10 mouse cellular contexts compared by ENCODE assay signal in genomic region chr15:82344971-82345370, GRCm38 (mm10). TPM values are rescaled to one million over a fixed set of nuclear protein-coding genes. Genes with fewer than 3 reads are reported as not detected.
DNase-seq lines count a peak whose midpoint lies in the region; ATAC-seq and TF ChIP-seq lines count a peak whose summit lies in the region.
"Had no signal": no experiment of that assay in that cellular context is flagged by ENCODE, and none has a peak within 500 bp of the region (broad histone marks: within the 10 kb centered on the region; RNA-seq: fewer than 3 reads in every experiment).

No protein-coding gene starts in this region.

- H3K4me2 ChIP-seq in midbrain, embryonic 16.5 days (ENCODE audit: low read length) = no peak overlapping the region
- no peak overlapping the region for H3K4me2 ChIP-seq in limb, embryonic 15.5 days
- no peak overlapping the region for H3K4me2 ChIP-seq in stomach, postnatal 0 days (replicated peaks; ENCODE audit: low read depth)

- H3K9ac ChIP-seq in midbrain, embryonic 16.5 days (ENCODE audit: low read depth, low read length) = no peak overlapping the region
- no peak overlapping the region for H3K9ac ChIP-seq in limb, embryonic 15.5 days
- no peak overlapping the region for H3K9ac ChIP-seq in stomach, postnatal 0 days (ENCODE audit: low read length)
- H3K9ac ChIP-seq: forebrain, postnatal 0 days; hindbrain, embryonic 12.5 days had no signal

- WGBS in heart, embryonic 10.5 days = 79% methylated on average over 6 of the region's 6 CpGs
- 89% methylated on average over 6 of the region's 6 CpGs for WGBS in midbrain, embryonic 10.5 days
- WGBS in midbrain, embryonic 16.5 days = 90% methylated on average over 6 of the region's 6 CpGs
- WGBS in limb, embryonic 15.5 days = 91% methylated on average over 6 of the region's 6 CpGs
- WGBS in stomach, postnatal 0 days = 76% methylated on average over 6 of the region's 6 CpGs

- H3K4me3 ChIP-seq in heart, embryonic 10.5 days = no peak overlapping the region
- H3K4me3 ChIP-seq in midbrain, embryonic 10.5 days = no peak overlapping the region
- no peak overlapping the region for H3K4me3 ChIP-seq in midbrain, embryonic 16.5 days (ENCODE audit: low read depth, low read length)
- no peak overlapping the region for H3K4me3 ChIP-seq in limb, embryonic 15.5 days
- H3K4me3 ChIP-seq in stomach, postnatal 0 days (ENCODE audit: low read depth, low read length) = no peak overlapping the region

- H3K36me3 ChIP-seq in heart, embryonic 10.5 days = peaks cover 30% of the 10 kb centered on the region
- peaks cover 28% of the 10 kb centered on the region for H3K36me3 ChIP-seq in midbrain, embryonic 10.5 days
- peaks cover 10% of the 10 kb centered on the region for H3K36me3 ChIP-seq in midbrain, embryonic 16.5 days (ENCODE audit: control insufficient read depth, insufficient read depth, low read length)
- peaks cover 33% of the 10 kb centered on the region for H3K36me3 ChIP-seq in limb, embryonic 15.5 days
- H3K36me3 ChIP-seq in stomach, postnatal 0 days (ENCODE audit: control insufficient read depth, insufficient read depth, low read length) = peaks cover 13% of the 10 kb centered on the region

- H3K4me1 ChIP-seq in heart, embryonic 10.5 days = peaks cover 41% of the 10 kb centered on the region
- H3K4me1 ChIP-seq in midbrain, embryonic 10.5 days = peaks cover 42% of the 10 kb centered on the region
- H3K4me1 ChIP-seq in midbrain, embryonic 16.5 days (ENCODE audit: control insufficient read depth, insufficient read depth, low read length) = peaks cover 12% of the 10 kb centered on the region
- H3K4me1 ChIP-seq in limb, embryonic 15.5 days = peaks cover 44% of the 10 kb centered on the region
- H3K4me1 ChIP-seq in stomach, postnatal 0 days (replicated peaks; ENCODE audit: control insufficient read depth, insufficient read depth) = peaks cover 11% of the 10 kb centered on the region

- peak; percentile 70 for DNase-seq in heart, embryonic 10.5 days (ENCODE audit: low spot score)
- no peak for DNase-seq in heart, adult 8-10 months (ENCODE audit: low spot score)
- DNase-seq in midbrain, embryonic 10.5 days (ENCODE audit: low spot score) = no peak
- no peak for DNase-seq in stomach, postnatal 0 days (ENCODE audit: low spot score)
- DNase-seq in layer of hippocampus, adult 18-20 months (ENCODE audit: low spot score in 2 of 2) = no peak
- DNase-seq: forebrain, postnatal 0 days had no signal

- ATAC-seq in midbrain, embryonic 16.5 days = no peak
- ATAC-seq in limb, embryonic 15.5 days (ENCODE audit: insufficient number of reproducible peaks, low FRiP score, low TSS enrichment, low read depth) = no peak
- ATAC-seq in stomach, postnatal 0 days (ENCODE audit: low FRiP score, low TSS enrichment) = no peak
- no peak for ATAC-seq in activated CD4-positive, CD25-positive, alpha-beta regulatory T cell, adult 4 months

- H3K27ac ChIP-seq in heart, embryonic 10.5 days = peak overlapping the region; percentile 9; the same call in 1 of the 2 replicates
- H3K27ac ChIP-seq in midbrain, embryonic 10.5 days (replicated peaks) = 0 out of 2 replicates have a peak overlapping the region, but pooled peaks have one; percentile 42
- no peak overlapping the region for H3K27ac ChIP-seq in midbrain, embryonic 16.5 days (ENCODE audit: low read length)
- H3K27ac ChIP-seq in limb, embryonic 15.5 days = peak overlapping the region; percentile 55; the same call in 1 of the 2 replicates
- 0 out of 2 replicates have a peak overlapping the region, but pooled peaks have one; percentile 53 for H3K27ac ChIP-seq in stomach, postnatal 0 days (replicated peaks)
- H3K27ac ChIP-seq: hindbrain, embryonic 12.5 days had no signal

- peaks cover 6% of the 10 kb centered on the region for H3K27me3 ChIP-seq in heart, embryonic 10.5 days (ENCODE audit: insufficient read depth, poor library complexity, severe bottlenecking)
- peaks cover 24% of the 10 kb centered on the region for H3K27me3 ChIP-seq in midbrain, embryonic 10.5 days (ENCODE audit: low read depth, poor library complexity, severe bottlenecking)
- H3K27me3 ChIP-seq in midbrain, embryonic 16.5 days (ENCODE audit: control insufficient read depth, insufficient read depth, low read depth, low read length) = peaks cover 7% of the 10 kb centered on the region
- H3K27me3 ChIP-seq in limb, embryonic 15.5 days = no peaks in the 10 kb centered on the region
- H3K27me3 ChIP-seq in stomach, postnatal 0 days (ENCODE audit: control insufficient read depth, insufficient read depth, low read length) = no peaks in the 10 kb centered on the region

- H3K9me3 ChIP-seq in heart, embryonic 10.5 days = no peaks in the 10 kb centered on the region
- no peaks in the 10 kb centered on the region for H3K9me3 ChIP-seq in midbrain, embryonic 10.5 days (replicated peaks)
- no peaks in the 10 kb centered on the region for H3K9me3 ChIP-seq in midbrain, embryonic 16.5 days (replicated peaks; ENCODE audit: control insufficient read depth, low read length, poor library complexity, severe bottlenecking)
- H3K9me3 ChIP-seq in limb, embryonic 15.5 days = no peaks in the 10 kb centered on the region
- no peaks in the 10 kb centered on the region for H3K9me3 ChIP-seq in stomach, postnatal 0 days (ENCODE audit: control insufficient read depth, low read length)
- H3K9me3 ChIP-seq: hindbrain, embryonic 12.5 days had no signal

- no peak for TF ChIP-seq EP300 in stomach, postnatal 0 days (optimal IDR thresholded peaks at IDR 0.05)

- TF ChIP-seq CTCF in stomach, postnatal 0 days (IDR thresholded peaks at IDR 0.05; ENCODE audit: low read depth) = no peak

RNA-seq across cellular contexts. Expression of gene Smdt1, which starts 6.2 kb away (rescaled TPM):
- polyA plus RNA-seq in heart, embryonic 10.5 days (2016; fragmentation: Nextera tagmentation; extraction: Ambion mirVana) = 294 and 304 TPM in 2 replicates
- 100 to 1,000 TPM; 190 to 214 (median 204) TPM for total RNA-seq in heart, adult 8-10 months (2022)
- polyA plus RNA-seq in midbrain, embryonic 10.5 days (2016; fragmentation: Nextera tagmentation; extraction: Ambion mirVana) = 253 and 265 TPM in 2 replicates
- 300 and 320 TPM in 2 replicates for polyA plus RNA-seq in midbrain, embryonic 16.5 days (2015; fragmentation: Nextera tagmentation; extraction: Ambion mirVana)
- 262 and 273 TPM in 2 replicates for polyA plus RNA-seq in limb, embryonic 15.5 days (2015; fragmentation: Nextera tagmentation; extraction: Ambion mirVana)
- polyA plus RNA-seq in stomach, postnatal 0 days (2015; fragmentation: Nextera tagmentation; extraction: Ambion mirVana) = 286 and 296 TPM in 2 replicates
- 100 to 1,000 TPM; 132 to 140 TPM for polyA plus RNA-seq in activated CD4-positive, CD25-positive, alpha-beta regulatory T cell, adult 4 months (2017; shearing (Covaris generic))
- 100 to 1,000 TPM; 149 to 152 TPM for total RNA-seq in layer of hippocampus, adult 18-20 months (2021)

RNA-seq across cellular contexts. Expression of gene Pheta2, which starts 6.2 kb away (rescaled TPM):
- polyA plus RNA-seq in heart, embryonic 10.5 days (2016; fragmentation: Nextera tagmentation; extraction: Ambion mirVana) = 11.1 and 12.0 TPM in 2 replicates
- under 1 TPM; 0.44 to 0.57 (median 0.48) TPM for total RNA-seq in heart, adult 8-10 months (2022)
- 4.2 and 5.4 TPM in 2 replicates for polyA plus RNA-seq in midbrain, embryonic 10.5 days (2016; fragmentation: Nextera tagmentation; extraction: Ambion mirVana)
- polyA plus RNA-seq in midbrain, embryonic 16.5 days (2015; fragmentation: Nextera tagmentation; extraction: Ambion mirVana) = 1.1 and 1.5 TPM in 2 replicates
- 22.9 and 25.0 TPM in 2 replicates for polyA plus RNA-seq in limb, embryonic 15.5 days (2015; fragmentation: Nextera tagmentation; extraction: Ambion mirVana)
- polyA plus RNA-seq in stomach, postnatal 0 days (2015; fragmentation: Nextera tagmentation; extraction: Ambion mirVana) = 6.2 and 6.3 TPM in 2 replicates
- 1 to 10 TPM; 5.3 to 5.8 TPM for polyA plus RNA-seq in activated CD4-positive, CD25-positive, alpha-beta regulatory T cell, adult 4 months (2017; shearing (Covaris generic))
- total RNA-seq in layer of hippocampus, adult 18-20 months (2021) = under 1 TPM; 0.25 to 0.52 TPM

RNA-seq across cellular contexts. Expression of gene Naga, which starts 6.2 kb away (rescaled TPM):
- polyA plus RNA-seq in heart, embryonic 10.5 days (2016; fragmentation: Nextera tagmentation; extraction: Ambion mirVana) = 28.4 and 32.3 TPM in 2 replicates
- total RNA-seq in heart, adult 8-10 months (2022) = 10 to 100 TPM; 27.1 to 32.1 (median 29.9) TPM
- 22.4 and 27.2 TPM in 2 replicates for polyA plus RNA-seq in midbrain, embryonic 10.5 days (2016; fragmentation: Nextera tagmentation; extraction: Ambion mirVana)
- 23.8 and 28.0 TPM in 2 replicates for polyA plus RNA-seq in midbrain, embryonic 16.5 days (2015; fragmentation: Nextera tagmentation; extraction: Ambion mirVana)
- 56.6 and 62.5 TPM in 2 replicates for polyA plus RNA-seq in limb, embryonic 15.5 days (2015; fragmentation: Nextera tagmentation; extraction: Ambion mirVana)
- 83.1 and 88.9 TPM in 2 replicates for polyA plus RNA-seq in stomach, postnatal 0 days (2015; fragmentation: Nextera tagmentation; extraction: Ambion mirVana)
- polyA plus RNA-seq in activated CD4-positive, CD25-positive, alpha-beta regulatory T cell, adult 4 months (2017; shearing (Covaris generic)) = 10 to 100 TPM; 44.2 to 63.7 TPM
- 10 to 100 TPM; 33.5 to 40.5 TPM for total RNA-seq in layer of hippocampus, adult 18-20 months (2021)

RNA-seq across cellular contexts. Expression of gene Ndufa6, which starts 9.2 kb away (rescaled TPM):
- 351 and 390 TPM in 2 replicates for polyA plus RNA-seq in heart, embryonic 10.5 days (2016; fragmentation: Nextera tagmentation; extraction: Ambion mirVana)
- 100 to 1,000 TPM; 658 to 797 (median 740) TPM for total RNA-seq in heart, adult 8-10 months (2022)
- 258 and 270 TPM in 2 replicates for polyA plus RNA-seq in midbrain, embryonic 10.5 days (2016; fragmentation: Nextera tagmentation; extraction: Ambion mirVana)
- polyA plus RNA-seq in midbrain, embryonic 16.5 days (2015; fragmentation: Nextera tagmentation; extraction: Ambion mirVana) = 321 and 346 TPM in 2 replicates
- polyA plus RNA-seq in limb, embryonic 15.5 days (2015; fragmentation: Nextera tagmentation; extraction: Ambion mirVana) = 261 and 281 TPM in 2 replicates
- 514 and 516 TPM in 2 replicates for polyA plus RNA-seq in stomach, postnatal 0 days (2015; fragmentation: Nextera tagmentation; extraction: Ambion mirVana)
- polyA plus RNA-seq in activated CD4-positive, CD25-positive, alpha-beta regulatory T cell, adult 4 months (2017; shearing (Covaris generic)) = 100 to 1,000 TPM; 486 to 595 TPM
- total RNA-seq in layer of hippocampus, adult 18-20 months (2021) = 100 to 1,000 TPM; 206 to 215 TPM

RNA-seq across cellular contexts. Expression of gene Cyp2d22, which starts 35.1 kb away (rescaled TPM):
- polyA plus RNA-seq in heart, embryonic 10.5 days (2016; fragmentation: Nextera tagmentation; extraction: Ambion mirVana) = 3.2 and 3.9 TPM in 2 replicates
- 10 to 100 TPM; 19.3 to 30.9 (median 23.3) TPM for total RNA-seq in heart, adult 8-10 months (2022)
- 2.8 and 4.5 TPM in 2 replicates for polyA plus RNA-seq in midbrain, embryonic 10.5 days (2016; fragmentation: Nextera tagmentation; extraction: Ambion mirVana)
- polyA plus RNA-seq in midbrain, embryonic 16.5 days (2015; fragmentation: Nextera tagmentation; extraction: Ambion mirVana) = 1.2 and 1.5 TPM in 2 replicates
- polyA plus RNA-seq in limb, embryonic 15.5 days (2015; fragmentation: Nextera tagmentation; extraction: Ambion mirVana) = 6.0 and 7.4 TPM in 2 replicates
- 5.5 TPM in 2 replicates for polyA plus RNA-seq in stomach, postnatal 0 days (2015; fragmentation: Nextera tagmentation; extraction: Ambion mirVana)
- polyA plus RNA-seq in activated CD4-positive, CD25-positive, alpha-beta regulatory T cell, adult 4 months (2017; shearing (Covaris generic)) = 1 to 10 TPM; 3.6 to 6.5 TPM
- 10 to 100 TPM; 57.5 to 64.1 TPM for total RNA-seq in layer of hippocampus, adult 18-20 months (2021)
